In genomic region chr14:25226840-25227506, GRCm38 (mm10) we compare ENCODE assay signal across 8 mouse cellular contexts.
DNase-seq lines count a peak whose midpoint lies in the region; ATAC-seq and TF ChIP-seq lines count a peak whose summit lies in the region.

No protein-coding gene starts in this region.

- TF ChIP-seq CTCF in embryonic fibroblast, embryonic 13.5 days (IDR thresholded peaks at IDR 0.05; ENCODE audit: borderline replicate concordance, insufficient read depth, low read length) = no peak
- TF ChIP-seq CTCF in intestine, postnatal 0 days (IDR thresholded peaks at IDR 0.05; ENCODE audit: low read depth) = peak; percentile 37; the same call in 1 of the 2 replicates
- TF ChIP-seq CTCF in midbrain, postnatal 0 days (IDR thresholded peaks at IDR 0.05) = peak; percentile 37

- intact Hi-C loops in gastrocnemius, postnatal 36 days (cut with DNase I) = no loop called here

- H3K27me3 ChIP-seq in intestine, postnatal 0 days (replicated peaks; ENCODE audit: control insufficient read depth, insufficient read depth, low read length) = no peaks in the 10 kb centered on the region
- H3K27me3 ChIP-seq in midbrain, postnatal 0 days (ENCODE audit: insufficient read depth, low read length) = no peaks in the 10 kb centered on the region

- peak overlapping the region; percentile 37 for H3K4me2 ChIP-seq in intestine, postnatal 0 days (replicated peaks; ENCODE audit: low read depth)
- H3K4me2 ChIP-seq in midbrain, postnatal 0 days (ENCODE audit: low read depth, low read length, poor library complexity, severe bottlenecking) = no peak overlapping the region

- H3K4me1 ChIP-seq in embryonic fibroblast, embryonic 13.5 days (ENCODE audit: control insufficient read depth, insufficient read depth, low read length) = peaks cover 29% of the 10 kb centered on the region
- peaks cover 8% of the 10 kb centered on the region; the same call in 1 of the 2 replicates for H3K4me1 ChIP-seq in intestine, postnatal 0 days (replicated peaks; ENCODE audit: control insufficient read depth, insufficient read depth, low read length)
- peaks cover 16% of the 10 kb centered on the region for H3K4me1 ChIP-seq in midbrain, postnatal 0 days (ENCODE audit: insufficient read depth, low read length)

- no peaks in the 10 kb centered on the region for H3K9me3 ChIP-seq in intestine, postnatal 0 days (ENCODE audit: control insufficient read depth)
- H3K9me3 ChIP-seq in midbrain, postnatal 0 days (ENCODE audit: low read length) = no peaks in the 10 kb centered on the region

- no peaks in the 10 kb centered on the region; the same call in 1 of the 2 replicates for H3K36me3 ChIP-seq in intestine, postnatal 0 days (ENCODE audit: control insufficient read depth, insufficient read depth)
- no peaks in the 10 kb centered on the region for H3K36me3 ChIP-seq in midbrain, postnatal 0 days (ENCODE audit: insufficient read depth, low read length)

- TF ChIP-seq POLR2A in embryonic fibroblast, embryonic 13.5 days (IDR thresholded peaks at IDR 0.05; ENCODE audit: low read depth, low read length) = peak; percentile 42; the same call in 1 of the 2 replicates

- 44% methylated on average over 7 of the region's 7 CpGs for WGBS in intestine, postnatal 0 days
- WGBS in midbrain, postnatal 0 days = 36% methylated on average over 7 of the region's 7 CpGs

- no peak overlapping the region for H3K4me3 ChIP-seq in embryonic fibroblast, embryonic 13.5 days (ENCODE audit: insufficient read depth, low read length)
- H3K4me3 ChIP-seq in intestine, postnatal 0 days (ENCODE audit: low read depth, low read length) = no peak overlapping the region
- H3K4me3 ChIP-seq in midbrain, postnatal 0 days (ENCODE audit: low read depth, low read length) = no peak overlapping the region

- peak overlapping the region; percentile 83 for H3K27ac ChIP-seq in embryonic fibroblast, embryonic 13.5 days (ENCODE audit: insufficient read depth, low read length)
- H3K27ac ChIP-seq in intestine, postnatal 0 days (ENCODE audit: low read depth, low read length) = peak overlapping the region; percentile 79
- H3K27ac ChIP-seq in midbrain, postnatal 0 days (ENCODE audit: low read depth, low read length) = peak overlapping the region; percentile 62; the same call in 1 of the 2 replicates

- DNase-seq in gastrocnemius, adult 18-20 months (ENCODE audit: low spot score) = peak; percentile 46
- DNase-seq in gastrocnemius, postnatal 36 days = no peak
- peak; percentile 72 for DNase-seq in NIH3T3 (ENCODE audit: low read depth)
- peak; percentile 92 for DNase-seq in midbrain, postnatal 0 days (ENCODE audit: low spot score)
- DNase-seq in spleen, postnatal 14 days (ENCODE audit: low spot score in 2 of 2) = no peak
- no peak for DNase-seq in layer of hippocampus, adult 8-10 months (ENCODE audit: low spot score in 2 of 2)

- H3K9ac ChIP-seq in intestine, postnatal 0 days (ENCODE audit: low read depth, low read length) = no peak overlapping the region
- H3K9ac ChIP-seq in midbrain, postnatal 0 days (replicated peaks; ENCODE audit: low read length, poor library complexity, severe bottlenecking) = no peak overlapping the region

- peak; percentile 14; the same call in 1 of the 2 replicates for ATAC-seq in intestine, postnatal 0 days
- ATAC-seq in midbrain, postnatal 0 days (ENCODE audit: low FRiP score) = no peak

Comparison
In these comparisons a context has a peak if more than half of its experiments do, and no peak if none do; other contexts are left out.
1. DNase-seq: peak in gastrocnemius, adult 18-20 months (single experiment), NIH3T3 (single experiment) and midbrain, postnatal 0 days (single experiment); none in gastrocnemius, postnatal 36 days (0 of 2), spleen, postnatal 14 days (0 of 2) and layer of hippocampus, adult 8-10 months (0 of 2).
2. Peak in every context shown above with its lines, with median percentiles within 50 percentile points of each other: H3K27ac ChIP-seq.